Mouse (Mus musculus) hindlimb bud, embryonic 11.5 days (tissue): ENCODE measurements around the gene Slc43a2.

ENCODE experiments used
- DNase-seq: peaks from one replicate; pipeline ENCODE4 v3.0.0-alpha.2; 2012; ENCODE audit warnings: low read depth, low spot score; ENCODE audit errors: extremely low spot score

The Slc43a2 gene

DNA sequence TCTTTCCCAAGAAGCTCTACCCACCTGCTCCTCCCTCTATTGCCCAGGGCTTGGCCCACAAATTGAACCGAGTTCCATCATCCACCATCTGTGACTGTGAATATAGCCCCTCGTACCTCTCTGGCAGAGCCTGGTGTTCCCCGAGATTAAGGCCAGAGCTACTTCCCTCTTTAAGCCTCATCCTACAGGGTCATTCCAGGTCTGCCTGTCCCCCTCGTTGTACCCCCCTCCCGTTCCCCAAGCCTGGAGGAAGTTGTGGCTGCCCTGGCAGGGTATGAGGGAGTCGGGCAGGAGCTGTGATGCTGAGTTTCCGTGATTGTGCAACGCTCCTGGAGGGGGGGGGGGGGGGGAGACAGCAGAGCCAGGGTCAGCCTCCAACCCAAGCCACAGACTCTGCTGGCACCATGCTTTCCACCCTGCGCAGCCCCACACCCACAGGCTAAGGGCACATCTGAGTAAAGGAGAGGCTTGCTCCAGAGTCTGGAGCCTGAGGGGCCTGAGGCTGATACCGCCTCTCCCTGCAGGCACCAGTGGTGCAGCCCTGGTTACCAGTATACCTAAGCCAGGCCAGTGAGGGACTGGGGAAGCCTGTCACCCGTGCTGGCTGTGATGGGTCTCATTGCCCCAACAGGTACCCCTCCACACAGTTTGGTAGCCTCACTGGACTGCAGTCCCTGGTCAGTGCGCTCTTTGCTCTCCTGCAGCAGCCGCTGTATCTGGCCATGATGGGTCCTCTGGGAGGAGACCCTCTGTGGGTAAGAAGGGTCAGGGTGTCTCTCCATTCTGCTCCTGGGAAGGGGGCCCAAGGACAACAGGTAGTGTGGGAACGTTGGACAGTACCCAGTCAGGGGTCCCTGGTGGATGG is 39.9 kb downstream of the Slc43a2 start:
- DNase-seq, result no peak

DNA sequence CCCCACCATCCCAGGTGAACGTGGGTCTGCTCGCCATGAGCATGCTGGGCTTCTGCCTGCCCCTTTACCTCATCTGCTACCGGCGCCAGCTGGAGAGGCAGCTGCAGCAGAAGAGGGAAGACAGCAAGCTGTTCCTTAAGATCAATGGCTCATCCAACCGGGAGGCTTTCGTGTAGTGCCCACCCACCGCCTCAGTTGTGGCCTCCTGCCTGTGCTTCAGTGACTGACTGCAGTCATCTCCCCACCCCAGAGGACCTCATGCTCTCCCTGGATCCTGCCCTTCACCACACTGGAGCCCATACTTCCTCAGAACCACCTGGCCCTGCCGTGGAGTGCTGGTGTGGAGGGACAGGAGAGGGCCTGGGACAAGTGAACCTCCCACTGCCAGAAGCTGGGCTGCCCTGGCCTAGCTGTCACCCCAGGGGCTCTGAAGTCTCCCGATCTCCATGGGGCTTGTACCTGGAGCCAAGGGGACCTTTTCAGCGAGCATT is 40.9 kb downstream of the Slc43a2 start:
- DNase-seq, result no peak

DNA sequence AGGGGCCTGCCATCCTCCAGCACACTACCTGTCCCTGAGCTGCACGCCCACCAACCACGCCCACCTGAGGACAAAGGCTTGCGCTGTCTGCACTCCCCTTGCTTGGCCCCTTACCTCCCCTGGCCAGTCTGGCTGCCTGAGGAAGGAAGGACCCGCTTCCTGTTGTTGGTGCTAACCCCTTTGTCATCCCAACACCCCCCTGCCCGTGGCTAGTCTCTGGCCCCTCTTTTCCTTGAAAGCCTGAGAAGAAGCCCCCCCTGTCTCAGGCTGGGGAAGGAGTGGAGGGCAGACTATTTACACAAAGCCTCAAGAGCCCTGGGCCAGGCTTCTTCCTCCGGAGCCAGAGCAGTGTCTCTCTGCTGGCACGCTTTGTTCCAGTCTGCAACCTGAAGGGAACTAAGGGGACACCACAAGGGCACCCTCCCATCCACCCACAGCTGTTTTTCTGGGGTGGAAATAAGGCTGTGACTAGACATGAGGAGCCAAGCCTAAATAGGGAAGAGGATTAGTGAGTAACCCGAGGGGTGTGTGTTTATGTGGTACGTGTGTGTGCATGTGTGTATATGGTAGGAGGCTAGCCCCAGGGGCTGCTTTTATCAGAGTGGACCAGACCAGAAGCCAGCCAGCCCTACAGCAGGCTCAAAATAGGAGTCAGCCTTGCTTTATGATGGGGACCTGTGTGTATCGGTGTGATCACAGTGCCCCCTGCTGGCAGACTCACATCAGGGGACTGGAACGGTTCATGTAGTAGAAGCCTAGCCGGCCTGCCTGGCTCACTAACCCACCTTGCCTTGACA is 41.6 kb downstream of the Slc43a2 start:
- DNase-seq, result peak; percentile 95

DNA sequence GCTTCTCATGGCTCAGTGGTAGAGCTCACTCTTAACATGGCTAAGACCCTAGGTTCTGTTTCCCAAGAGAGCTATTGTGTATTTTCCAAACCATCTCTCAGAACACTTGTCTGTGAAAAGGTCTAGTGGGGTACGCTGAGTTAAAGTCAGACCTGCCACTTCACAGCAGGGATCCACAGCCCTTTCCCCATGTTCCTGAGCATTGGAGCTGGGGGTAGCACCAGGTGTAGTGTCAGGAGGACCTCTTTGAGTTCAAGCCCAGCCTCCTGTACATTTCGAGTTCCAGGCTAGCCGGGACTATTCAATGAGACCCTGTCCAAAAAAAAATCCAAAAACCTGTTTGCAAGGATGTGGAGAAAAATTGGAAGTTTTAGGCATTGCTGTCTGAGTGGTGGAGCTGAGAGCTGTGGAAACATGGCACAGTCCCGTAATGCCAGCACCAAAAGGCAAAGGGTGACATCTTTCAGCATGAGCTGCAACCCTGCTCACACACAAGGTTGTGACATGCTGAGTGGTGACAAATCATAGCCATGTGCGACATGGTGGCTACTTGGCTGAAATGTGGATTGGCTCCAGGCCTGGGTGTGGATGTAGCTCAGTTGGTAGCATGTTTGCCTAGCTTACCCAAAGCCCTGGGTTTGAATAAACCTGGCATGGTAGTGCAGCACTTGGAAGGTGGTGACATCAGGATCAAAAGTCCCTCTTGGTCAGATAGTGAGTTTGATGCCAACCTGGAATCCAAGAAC is 43.1 kb downstream of the Slc43a2 start:
- no peak for DNase-seq

DNA sequence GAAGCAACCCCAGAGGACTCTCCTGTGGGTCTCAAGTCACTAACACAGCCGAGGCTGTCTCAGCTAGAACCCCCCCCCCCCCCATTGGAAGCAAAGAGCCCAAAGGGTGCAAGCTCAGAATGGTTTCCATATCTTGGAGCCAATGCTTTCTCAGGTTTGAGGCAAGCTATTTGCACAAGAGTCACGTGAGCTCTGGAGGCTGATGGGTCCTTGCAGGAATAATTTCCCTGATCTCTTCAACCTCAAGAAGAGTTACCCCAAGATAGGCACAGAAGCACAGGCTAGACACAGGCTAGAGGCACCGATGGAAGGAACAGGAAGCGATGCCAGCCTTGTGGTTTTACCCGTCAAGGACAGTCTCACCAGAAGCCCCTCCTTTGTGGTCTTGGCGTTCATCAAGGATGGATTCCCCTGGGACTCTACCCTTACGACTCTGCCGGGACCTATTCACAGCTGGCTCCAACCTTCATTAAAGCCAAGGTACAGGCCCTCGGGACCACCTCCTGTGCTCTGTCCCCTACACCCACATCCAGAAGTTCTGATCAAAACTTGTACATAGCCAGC is 44.1 kb downstream of the Slc43a2 start:
- no peak for DNase-seq

DNA sequence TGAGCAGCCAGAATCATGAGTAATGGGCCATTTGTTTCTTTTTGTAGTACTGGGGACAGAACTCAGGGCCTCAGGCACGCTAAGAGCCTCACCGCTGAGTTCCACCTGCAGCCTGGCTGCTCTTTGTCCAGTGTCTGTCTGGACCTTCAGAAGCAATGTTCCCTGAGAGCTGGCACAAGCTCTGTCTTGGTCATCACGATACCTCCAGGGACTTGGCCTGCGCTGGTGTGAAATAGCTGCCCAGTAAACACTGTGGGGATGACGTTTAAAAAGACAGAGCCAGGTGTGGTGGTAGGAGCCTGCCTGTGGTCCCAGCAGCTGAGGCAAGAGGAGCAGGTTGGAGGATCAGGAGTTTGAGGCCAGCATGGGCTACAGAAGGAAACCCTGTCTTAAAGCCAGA is 47.1 kb downstream of the Slc43a2 start:
- no peak for DNase-seq

DNA sequence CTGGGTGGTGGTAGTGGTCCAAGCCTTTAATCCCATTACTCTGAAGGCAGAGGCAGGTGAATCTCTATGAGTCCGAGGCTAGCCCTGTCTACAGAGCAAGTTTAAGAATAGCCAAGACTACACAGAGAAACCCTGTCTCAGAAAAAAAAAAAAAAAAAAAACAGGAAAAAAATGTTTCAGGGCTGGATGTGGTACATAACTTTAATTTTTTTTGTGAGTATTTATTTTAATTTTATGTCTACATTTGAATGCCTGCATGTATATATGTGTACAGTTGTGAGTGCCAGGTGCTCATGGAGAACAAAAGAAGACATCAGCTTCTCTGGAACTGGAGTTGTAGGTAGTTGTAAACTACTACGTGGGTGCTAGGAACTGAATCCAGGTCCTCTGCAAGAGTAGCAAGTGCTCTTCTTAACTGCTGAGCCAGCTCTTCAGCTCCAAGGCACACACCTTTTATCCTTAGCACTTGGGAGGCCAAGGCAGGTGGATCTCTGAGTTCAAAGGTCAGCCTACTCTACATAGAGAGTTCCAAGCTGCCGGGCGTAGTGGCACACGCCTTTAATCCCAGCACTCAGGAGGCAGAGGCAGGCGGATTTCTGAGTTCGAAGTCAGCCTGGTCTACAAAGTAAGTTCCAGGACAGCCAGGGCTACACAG is 50.1 kb downstream of the Slc43a2 start:
- DNase-seq, result no peak

DNA sequence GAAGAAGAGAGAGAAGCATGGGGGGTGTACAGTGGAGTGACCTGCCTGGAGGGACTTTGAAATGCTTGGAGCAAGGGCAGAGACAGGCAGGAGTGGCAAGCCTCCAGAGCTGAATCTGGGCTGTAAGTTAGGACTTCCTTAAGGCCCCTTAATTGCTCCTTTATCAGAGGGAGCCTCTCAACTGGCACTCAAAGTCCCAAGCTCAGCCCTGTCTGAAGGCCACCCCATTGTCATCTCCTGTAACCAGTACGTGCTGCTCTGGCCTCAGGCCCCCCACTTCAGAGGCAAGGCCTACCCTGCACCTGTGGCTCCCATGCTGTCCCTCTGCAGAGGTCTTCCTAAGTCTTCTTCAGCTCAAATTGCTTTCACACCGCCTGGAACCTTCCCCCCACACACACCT is 52.0 kb downstream of the Slc43a2 start:
- no peak for DNase-seq

DNA sequence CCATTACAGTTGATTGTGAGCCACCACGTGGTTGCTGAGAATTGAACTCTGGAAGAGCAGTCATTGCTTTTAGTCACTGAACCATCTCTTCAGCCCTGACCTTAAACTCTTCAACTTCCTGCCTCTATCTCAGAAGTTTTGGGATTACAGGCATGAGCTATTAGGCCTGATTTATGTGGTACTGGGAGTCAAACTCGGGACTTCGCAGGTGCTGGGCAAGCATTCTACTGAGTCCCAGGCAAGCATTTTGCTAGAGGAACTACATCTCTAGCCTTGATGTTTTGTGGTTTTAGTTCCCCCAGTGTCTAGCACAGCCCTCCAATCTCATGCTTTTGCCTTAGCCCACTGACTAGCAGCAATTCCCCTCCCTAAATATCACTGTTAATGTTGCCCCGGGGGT is 53.6 kb downstream of the Slc43a2 start:
- DNase-seq, result no peak

DNA sequence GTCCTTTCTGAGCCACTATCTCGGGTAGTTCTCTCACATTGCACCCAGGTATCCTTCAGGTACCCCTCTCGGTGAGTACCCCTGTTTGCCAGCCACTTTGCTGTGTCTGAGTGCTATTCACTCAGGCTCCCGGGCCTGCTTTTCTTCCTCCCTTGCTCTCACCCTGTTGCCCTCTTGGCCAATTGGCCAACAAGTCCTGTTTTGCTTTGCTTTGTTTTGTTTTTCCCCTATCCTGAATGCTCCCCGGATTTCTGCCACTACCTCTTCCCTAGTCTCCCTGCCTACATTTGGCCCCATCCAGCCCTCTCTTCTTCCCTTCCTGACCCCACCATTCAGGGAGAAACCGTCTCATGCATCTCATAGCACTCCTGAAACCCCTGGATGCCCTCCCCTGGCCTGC is 54.5 kb downstream of the Slc43a2 start:
- no peak for DNase-seq

DNA sequence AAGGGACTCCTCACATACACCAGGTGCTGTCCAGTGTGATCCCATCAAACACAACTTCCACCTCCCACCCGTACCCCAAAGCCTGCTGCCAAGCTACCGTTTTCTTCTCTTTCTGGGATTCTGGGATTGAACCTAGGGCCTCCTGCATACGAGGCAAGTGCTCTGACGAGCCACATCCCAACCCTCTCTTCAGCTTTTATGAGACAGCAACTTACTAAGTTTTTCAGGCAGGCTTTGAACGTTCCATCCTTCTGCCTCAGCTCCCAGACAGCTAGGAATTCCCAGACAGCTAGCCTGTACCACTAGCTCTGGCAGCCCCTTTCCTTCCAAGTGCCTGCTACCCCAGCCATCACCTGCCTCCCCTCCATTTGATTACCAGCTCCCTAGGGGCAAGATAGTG is 55.5 kb downstream of the Slc43a2 start:
- no peak for DNase-seq

DNA sequence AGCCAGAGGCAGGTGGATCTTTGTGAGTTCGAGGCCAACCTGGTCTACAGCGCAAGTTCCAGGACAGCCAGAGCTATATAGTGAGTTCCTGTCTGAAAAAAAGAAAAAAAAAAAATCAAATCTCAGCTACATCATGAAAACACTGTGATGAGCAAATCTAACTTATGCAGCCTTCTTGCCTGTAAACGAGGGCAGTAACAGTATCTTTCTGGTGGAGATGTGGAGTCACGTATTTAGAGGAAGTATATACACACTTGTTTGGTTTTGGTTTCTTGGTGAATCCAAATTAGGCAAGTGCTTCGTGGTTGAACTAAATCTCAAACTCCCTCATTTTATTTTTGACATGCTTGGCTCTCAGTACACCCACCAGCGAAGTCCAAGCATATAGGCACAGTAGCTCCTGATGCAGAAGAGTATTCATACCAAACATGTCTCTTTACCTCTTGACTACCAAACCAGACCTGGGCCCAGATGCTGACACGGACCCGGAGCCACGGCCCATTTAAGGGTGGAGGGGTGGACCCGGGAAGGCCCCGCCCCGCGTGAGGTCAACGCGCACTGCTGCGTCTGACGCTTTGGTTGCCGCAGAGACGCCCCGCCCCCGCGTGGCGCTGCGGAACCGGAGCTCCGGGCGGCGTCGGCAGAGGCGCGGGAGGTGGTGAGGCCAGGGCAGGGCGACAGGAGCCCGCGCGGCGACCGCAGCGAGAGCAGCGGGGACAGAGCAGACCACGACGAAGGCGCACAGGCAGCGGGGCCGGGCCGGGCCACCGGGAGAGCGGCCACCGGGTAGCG is 56.2 kb downstream of the Slc43a2 start, which contains the start of gene Pitpna:
Gene Pitpna (plus strand): TSS at position 605 of the 792 bp plus-strand sequence.
- peak; percentile 61 for DNase-seq

DNA sequence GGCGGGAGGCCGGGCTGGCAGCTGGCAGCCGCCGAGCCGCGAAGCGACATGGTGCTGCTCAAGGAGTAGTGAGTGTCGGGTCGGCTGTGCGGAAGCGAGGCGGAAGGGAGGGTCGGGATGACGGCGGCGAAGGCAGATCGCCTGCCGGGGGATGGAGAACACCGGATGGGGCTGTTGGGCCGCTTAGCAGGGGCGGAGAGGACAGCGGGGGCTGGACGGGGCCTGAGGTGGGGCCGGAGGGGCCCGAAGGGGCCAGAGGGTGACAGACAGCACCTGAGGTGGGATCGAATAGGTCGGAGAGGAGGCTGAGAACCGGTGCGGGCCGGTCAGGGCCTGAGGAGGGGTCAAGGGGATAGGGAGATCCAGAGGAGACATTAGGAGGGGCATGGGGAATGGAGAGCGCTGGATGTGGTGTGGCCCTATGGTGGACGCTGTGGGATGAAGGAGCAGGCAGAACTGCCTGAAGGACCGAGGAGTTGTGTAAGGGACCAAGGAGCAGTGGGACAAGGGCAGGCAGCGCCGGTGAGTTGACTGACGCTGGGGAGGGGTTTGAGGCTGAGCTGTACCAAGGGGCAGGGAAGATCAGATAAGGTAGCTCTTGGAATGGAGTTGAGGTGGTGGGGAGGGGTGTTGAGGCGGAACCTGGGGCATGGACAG is 56.9 kb downstream of the Slc43a2 start:
- no peak for DNase-seq

DNA sequence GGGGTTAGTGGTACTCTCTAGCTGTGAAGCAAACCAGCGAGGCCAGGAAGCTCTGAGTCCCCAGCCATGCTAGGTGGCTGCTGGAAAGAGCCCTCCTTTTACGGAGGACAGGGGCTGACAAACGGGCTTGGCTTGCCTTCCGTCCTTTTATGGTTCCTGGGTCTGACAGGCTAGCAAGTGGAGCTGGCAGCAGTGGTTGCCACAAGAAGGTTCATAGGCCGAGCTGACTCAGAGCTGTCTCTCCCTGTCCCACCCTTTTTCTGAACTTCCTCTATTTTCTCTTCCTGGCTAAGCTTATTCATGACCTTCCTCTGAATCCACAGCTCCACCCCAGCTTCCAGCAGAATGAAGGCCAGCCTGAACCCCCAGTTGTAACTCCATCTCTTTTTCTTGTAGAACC is 61.1 kb downstream of the Slc43a2 start:
- no peak for DNase-seq

DNA sequence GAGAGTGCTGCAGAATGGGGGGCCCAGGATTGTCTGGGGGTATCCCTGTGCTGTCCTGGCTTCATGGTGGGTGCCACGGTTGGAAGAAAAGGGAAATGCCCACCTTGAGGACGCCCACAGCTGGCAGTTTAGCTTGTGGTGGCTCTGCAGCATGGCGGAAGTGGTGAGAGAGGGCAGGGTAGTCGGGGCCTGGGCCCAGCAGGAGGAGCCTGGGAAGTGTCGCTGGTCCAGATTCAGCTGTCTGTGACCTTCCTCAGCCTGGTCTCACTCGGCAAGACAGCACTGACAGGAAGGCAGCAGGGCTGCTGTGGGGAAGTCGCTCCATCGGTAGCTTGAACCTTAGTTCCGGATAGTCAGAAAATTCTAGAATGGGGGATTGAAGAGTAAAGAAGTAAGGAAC is 62.9 kb downstream of the Slc43a2 start:
- DNase-seq, result no peak

DNA sequence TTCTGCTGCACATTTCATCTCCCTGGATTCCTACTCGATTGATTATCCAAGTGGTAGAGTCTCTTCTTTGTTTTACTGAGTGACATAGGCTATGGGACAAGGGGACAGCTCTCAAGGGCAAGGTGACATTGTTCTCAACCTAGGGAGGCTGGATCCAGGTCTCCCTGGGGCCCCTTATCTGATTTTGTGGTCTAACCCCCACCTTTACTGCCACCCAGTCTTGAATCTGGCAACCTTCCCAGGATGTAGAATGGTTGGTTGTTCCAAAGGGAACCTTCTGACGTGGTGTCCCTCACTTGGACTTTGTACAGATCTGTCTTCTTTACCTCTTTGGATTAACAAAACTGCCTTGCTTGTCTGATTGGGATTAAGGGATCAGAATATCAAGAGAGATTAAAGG is 63.9 kb downstream of the Slc43a2 start:
- DNase-seq, result no peak

DNA sequence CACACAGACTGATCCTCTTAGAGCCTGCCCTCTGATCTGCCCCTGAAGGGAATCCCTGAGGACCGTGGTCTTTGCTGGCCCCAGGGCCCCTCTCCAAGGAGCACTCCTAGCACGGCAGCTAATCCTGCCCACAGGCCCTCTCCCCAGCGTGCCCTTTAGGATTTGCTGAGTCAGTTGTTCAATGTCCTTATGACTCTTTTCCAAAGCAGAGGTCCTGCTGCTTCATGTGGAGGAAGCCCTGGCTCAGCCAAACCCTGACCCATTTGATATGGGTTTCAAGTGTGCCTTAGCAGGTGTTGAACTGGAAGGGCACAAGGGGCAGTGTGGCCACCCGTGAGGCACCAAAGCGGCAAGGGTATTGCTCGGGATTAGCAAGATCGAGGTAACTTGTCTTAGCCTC is 64.3 kb downstream of the Slc43a2 start:
- DNase-seq, result no peak

DNA sequence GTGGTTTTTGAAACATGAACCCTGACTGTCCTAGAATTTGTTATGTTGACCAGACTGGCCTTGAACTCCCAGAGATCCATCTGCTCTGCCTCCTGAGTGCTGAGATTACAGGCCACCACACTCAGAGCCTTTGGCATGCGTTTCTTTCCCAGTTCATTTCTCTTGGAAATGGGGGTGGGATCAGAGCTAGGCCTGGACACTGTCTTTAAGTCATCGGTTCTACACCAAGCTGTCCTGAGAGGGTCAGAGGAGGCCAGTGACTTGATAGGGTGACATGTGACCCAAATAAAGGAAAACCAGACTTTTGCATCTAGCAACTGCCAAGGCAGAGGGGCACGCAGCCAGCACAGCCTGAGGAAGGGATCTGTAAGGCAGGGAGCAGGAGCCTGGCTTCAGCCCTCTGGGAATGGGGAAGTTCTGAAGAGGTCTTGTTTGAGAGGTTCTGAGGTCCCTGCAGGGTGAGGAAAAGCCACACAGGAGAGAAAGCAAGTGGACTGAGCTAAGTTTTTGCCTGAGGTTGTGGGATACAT is 65.3 kb downstream of the Slc43a2 start:
- no peak for DNase-seq

DNA sequence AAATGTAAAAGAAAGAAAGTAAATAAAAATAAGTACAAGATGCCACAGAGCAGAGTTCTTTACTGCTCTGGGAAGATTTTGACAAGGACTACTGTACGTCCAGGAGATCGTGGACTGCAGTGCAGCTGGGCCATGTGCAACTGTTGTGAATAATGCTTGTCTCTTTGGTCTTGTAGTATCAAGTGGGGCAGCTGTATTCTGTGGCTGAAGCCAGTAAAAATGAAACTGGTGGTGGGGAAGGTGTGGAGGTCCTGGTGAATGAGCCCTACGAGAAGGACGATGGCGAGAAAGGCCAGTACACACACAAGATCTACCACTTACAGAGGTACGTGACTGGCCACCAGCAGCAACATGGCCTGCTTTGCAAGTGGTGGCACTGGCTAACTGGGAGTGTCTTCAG is 66.5 kb downstream of the Slc43a2 start:
- DNase-seq, result no peak
